Mouse (Mus musculus) embryo, embryonic 10.5 days (tissue): ENCODE measurements around the gene Dhrs11.
"Not testable (repeated sequence)": the region's sequence is repeated elsewhere in the genome, so short reads cannot be mapped to it uniquely, and the experiment has no call there.

Source experiments
- DNase-seq: peaks from one replicate; pipeline ENCODE4 v3.0.0-alpha.2; 2015; ENCODE audit warnings: low spot score

Dhrs11 gene

DNA sequence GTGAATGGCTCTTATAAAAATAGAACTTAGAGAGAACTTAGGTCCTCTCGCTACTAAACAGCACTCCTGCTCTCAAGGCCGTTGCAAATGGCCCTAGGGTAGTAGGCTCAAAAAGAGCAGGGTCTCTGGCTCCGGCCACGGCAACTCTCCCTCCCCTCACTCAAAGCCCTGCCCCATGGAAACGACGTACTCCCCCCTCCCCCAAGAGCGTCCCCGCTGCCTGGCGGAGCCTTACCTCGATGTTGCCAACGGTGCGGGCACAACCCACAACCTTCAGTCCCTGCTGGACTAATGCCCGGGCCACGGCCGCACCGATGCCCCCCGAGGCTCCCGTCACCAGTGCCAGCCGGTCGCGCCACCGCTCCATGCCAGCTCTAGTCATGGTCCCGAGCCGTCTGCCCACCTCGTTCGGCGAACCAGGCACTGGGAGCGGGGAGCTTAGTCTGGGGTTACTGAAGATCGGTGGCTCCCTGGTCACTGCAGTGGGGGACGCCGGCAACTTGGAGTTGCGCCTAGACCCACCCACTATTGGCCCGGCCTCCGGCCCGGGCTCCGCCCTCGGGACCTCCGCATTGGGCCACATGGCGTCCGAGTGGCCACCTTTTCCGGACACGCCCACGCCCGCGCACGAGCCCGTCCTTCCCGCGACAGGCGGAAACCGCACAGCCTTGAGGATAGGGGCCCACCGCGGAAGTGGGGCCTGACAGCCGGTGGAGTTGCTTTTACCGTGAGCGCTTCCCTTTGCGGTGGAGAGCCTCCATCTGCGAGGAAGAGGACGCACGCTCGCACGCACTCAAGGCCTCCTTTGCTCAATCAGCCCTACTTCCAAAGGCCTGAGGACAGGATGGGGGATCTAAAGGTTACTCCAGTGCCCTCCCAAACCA, at the start of gene Dhrs11:
Gene Dhrs11 (minus strand): TSS at position 479 of the 884 bp plus-strand sequence.
- peak; percentile 87 for DNase-seq

DNA sequence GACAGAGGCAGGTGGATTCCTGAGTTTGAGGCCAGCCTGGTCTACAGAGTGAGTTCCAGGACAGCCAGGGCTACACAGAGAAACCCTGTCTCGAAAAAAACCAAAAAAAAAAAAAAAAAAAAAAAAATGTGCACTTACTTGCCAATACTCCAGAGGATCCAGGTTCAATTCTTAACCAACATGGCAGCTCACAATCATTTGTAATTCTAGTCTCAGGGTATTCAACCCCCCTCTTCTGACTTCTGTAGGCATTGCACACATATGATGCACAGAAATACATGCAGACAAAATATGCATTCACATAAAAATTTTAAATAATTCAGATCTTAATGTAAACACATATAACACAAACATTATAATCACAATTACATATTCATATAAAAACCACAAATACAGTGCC, 47.2 kb upstream of the Dhrs11 start:
- DNase-seq, result not testable (repeated sequence)

DNA sequence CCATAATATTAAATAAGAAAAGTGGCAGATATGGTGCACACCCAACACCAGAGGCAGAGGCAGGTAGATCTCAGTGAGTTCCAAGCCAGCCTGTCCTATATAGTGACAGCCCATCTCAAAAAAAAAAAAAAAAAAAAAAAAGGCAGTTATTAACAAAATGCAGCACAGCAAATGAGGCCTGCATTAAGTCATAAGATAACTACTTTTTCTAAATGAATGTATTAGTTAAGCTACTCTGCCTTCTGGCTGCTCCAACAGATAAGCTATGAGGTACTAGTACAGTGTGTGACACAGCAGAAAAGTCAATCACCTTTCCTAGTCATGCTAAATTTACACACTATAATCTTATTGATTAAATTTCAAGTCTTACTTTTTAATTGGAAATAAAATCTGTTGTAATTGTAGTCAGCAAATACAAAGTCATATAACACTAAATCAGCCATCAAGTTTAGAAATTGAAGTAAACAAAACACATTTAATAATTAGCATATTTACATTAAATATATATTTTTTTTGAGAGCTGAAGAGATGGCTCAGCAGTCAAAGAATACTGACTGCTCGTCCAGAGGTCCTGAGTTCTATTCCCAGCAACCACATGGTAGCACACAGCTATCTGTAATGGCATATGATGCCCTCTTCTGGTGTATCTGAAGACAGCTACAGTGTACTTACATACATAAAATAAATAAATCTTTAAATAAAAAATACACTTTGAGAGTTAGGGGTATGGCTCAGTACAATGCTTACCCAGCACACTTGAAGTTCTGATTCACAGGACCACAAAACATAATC, 44.4 kb upstream of the Dhrs11 start:
- no peak for DNase-seq

DNA sequence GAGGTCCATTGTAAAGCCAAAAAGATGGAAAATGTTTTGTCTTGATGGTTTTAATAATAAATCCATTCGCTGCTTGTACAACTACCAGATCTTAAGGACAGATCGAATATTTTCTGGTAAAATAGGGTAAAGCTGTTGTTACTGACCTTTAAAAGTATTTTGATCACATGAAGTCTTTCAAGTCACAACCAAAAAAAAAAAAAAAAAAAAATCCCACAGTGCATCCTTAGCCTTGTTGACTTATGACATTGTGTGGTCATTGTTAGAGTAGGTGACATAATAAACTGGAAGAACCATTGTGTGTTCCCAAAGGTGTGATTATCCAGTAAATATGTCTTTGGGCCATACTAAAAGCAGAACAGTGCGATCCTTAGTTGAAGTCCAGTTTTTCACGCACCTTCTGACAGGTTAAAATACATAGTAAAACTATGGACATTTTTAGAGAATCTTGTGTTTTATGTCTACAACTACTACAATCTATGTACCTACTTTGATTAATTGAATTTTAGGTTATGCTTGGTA, 42.8 kb upstream of the Dhrs11 start:
- no peak for DNase-seq

DNA sequence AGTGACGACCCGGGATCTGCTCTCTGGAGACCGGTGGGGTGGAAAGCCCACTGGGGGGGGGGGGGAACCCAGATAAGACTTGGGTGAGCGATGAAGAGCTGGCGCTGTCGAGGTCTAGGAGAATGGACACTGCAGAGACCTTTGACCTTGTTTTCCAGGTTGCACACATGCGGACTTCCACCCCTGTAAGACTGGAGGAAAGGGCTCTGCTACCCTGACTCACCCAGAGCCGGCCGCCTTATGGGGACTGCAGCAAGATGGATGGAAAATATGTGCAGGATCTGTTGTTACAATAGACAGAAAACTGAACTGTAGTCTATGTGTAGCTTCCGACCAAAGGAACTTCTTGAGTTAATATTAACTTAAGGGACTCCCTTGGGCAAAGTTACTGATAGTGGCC, 42.3 kb upstream of the Dhrs11 start:
- DNase-seq, result peak; percentile 75

DNA sequence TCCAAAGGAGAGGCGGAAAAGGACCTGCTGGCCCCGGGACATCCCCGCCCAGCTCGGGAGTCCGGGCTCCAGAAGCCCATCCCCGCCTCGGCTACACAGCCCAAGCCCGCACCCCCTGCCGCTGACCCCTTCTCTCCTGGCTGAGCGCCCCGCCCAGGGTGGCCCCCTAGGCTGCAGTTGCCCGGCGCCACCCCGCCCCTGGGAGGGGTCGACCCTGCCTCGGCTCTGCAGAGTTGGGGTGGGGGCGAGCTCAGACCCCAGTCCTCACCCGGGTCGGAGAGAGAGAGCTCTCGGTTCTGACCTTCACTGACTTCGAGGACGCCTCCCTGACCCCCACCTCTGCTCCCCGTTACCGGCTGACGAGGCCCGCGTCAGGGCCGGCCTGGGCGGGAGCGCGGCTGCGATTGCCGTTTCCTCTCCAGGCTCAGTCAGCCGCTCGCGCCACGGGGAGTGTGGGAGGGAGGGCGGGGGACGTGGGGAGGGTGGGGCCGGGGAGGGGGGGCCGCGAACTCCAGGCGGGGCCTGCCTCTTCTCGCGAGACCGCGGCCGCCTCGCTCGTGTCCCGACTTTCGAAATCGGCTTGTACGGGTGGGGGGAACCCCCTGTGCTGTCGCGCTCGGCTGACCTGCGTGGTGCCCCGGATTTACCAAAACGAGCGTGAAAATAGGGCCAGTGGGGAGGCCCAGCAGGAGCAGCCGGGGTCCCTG, 41.7 kb upstream of the Dhrs11 start, which contains the start of gene Ggnbp2:
Gene Ggnbp2 (minus strand): TSS at position 481 of the 707 bp plus-strand sequence.
- DNase-seq, result peak; percentile 90

DNA sequence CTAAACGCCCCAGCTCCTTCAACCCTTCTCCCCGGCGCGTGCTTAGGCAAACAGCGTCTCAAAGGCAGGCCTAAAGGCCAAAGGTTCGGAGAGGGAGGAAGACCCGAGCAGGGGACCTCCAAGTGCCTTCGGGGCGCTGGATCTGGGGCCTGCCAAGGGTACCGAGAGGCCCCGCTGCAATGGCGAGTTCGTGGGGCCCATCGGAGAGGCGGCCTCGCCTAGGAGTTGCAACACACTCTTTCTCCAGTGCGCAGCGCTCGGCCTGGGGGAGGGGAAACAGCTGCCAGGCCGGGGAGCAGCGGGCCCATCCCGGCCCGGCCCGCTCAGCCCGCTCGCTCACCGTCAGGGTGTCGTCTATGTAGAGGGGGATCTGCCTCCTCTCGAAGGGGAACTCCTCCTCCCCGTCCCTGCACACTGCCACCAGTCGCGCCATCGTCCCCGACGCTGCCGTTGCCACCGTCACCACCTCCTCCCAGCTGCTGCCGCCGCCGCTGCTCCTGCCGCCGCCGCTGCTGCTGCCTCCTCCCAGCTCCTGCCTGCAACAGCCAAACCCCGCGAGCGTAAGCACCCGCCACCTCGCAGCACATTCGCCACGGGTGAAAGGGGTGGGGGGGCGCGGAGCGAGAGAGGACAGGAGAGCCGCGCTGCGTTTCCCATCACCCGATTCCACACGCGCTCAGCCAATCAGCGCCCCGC, 40.9 kb upstream of the Dhrs11 start:
- DNase-seq, result peak; percentile 96

DNA sequence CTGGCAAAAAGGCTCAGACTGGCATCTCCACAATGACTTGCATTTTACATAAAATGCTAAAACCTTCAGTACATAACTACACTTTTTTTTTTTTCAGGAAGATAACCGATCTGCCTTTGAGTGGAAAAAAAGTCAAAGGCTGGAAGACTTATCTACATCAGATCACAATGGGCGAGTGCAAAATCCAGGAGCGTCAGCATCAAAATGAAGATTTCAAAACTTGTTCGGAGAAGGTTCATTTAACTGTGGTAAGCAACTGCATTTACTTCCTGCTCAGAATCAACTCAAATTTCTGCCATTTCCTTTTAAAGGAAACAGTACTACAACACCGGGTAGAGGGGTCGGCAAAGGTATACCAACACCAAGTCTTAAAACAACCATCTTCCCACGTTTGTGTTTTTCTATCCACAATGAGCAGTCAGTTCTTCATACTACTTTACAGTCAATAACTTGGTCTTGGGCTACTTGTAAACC, 40.0 kb upstream of the Dhrs11 start:
- peak; percentile 26 for DNase-seq

DNA sequence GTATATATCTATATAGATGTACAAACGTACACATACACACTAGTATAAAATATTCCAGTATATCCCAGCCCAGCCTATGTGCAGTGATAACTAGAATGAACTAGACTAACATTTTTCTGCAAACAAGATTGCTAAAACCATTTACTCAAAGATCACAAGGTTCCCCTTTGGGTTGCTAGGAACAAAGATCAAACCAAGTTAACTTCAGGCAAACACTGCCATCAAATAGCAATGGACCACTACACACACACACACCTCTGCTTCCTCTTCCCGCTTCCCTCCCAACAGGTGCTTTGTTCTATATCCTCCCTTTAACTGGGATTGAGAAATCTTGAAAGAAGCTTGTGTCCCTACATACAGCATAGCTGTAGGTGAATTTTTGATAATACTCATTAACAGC, 38.8 kb upstream of the Dhrs11 start:
- no peak for DNase-seq

DNA sequence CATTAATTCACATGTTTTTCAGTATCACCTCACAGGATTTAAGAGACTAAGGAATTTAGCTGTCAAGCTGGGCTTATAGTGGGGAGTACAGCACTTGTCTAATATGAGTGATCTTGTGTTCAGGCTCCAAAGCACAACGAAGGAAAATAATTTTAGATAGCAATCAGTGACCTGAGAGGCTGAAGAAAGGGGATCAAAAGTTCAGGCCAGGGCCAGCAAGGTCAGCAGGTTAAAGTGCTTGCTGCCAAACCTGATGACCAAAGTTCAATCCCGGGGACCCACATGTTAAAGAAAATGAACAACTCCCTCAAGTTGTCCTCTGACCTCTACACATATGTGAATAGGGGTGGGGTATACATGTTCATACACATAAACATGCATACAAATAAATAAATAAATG, 36.5 kb upstream of the Dhrs11 start:
- DNase-seq, result no peak

DNA sequence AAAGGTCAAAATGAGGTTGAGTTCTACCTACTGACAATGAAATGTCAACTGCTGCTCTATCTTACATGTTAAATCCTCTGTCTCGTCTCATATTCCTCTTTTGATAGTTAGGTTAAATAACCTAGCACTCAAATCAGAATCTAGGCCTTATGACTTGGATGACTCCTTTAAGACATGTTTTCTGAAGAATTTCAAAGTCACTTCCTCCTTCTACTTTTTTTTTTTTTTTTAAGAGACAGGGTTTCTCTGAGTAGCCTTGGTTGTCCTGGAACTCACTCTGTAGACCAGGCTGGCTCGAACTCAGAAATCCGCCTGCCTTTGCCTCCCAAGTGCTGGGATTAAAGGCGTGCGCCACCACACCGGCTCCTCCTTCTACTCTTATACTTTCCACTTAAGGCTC, 26.5 kb upstream of the Dhrs11 start:
- no peak for DNase-seq

DNA sequence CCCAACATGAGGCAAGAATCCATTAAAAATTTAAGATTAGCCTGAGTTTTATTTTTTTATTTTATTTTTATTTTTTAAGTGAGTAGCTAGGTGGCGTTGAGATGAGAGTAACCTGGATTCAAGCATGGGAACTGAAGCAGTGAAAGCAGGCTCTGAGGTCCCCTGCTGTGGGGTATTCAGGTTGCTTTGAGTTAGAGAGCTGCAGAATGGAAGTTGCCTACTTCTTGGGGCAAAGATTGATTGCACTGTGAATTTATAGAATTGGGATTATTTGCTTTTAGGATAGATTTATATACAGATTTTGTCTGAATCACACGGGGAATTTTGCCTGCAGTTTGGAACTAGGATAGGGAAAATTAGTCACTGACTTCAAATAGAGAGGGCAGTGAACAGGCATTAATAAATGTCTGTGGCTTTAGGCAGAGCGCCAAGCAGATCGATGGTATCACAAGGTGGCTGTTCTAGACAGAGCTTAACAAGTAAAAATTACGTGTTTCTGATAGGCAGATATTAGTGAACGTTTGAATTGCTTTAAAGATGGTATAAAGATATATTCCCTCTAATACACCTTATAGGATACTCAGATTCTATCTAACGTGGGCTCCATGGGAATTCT, 18.8 kb upstream of the Dhrs11 start:
- DNase-seq, result no peak

DNA sequence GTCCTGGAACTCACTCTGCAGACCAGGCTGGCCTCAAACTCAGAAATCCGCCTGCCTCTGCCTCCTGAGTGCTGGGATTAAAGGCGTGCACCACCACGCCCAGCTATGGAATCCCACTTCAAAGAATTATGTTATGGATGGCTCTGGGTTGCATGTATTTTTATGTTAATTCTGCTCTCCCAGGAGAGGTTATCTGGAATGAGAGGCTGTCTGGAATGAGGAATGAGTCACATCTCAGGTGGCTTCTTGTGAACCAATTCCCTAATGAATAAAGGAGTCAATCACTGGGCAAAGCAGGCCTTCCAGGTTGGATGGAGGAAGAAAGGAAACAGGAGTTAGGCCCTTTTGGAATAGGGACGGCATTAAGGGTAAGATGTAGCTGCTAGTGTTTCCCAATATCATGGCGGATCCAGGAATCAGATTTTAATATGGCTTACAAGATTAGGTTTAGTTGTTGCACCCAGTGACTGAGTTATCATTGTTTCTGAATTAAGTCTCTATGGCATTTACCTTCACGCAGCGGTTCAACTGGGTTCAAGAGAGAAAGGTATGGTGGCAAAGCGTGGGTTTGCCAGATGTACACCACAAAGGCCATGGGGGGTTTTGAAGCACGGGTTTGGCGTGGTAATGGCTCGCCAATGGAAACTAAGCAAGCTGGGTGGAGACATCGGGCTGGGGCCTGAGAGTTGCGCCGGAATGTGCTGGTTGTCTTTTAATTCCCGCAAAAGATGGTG, 18.1 kb upstream of the Dhrs11 start:
- no peak for DNase-seq

DNA sequence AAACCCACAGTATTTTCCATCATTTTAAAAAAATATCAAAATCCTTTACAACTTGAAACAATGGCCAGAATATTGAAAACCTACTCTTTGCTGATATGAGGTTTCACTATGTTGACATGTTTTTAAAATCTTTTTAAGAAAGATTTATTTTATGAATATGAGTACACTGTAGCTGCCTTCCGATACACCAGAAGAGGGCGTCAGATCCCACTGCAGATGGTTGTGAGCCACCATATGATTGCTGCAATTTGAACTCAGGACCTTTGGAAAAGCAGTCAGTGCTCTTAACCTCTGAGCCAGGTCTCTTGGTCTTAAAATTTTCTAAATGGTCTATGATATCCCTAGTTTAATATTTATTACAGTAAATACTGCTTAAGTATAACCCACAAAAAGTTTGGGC, 10.5 kb upstream of the Dhrs11 start:
- no peak for DNase-seq

DNA sequence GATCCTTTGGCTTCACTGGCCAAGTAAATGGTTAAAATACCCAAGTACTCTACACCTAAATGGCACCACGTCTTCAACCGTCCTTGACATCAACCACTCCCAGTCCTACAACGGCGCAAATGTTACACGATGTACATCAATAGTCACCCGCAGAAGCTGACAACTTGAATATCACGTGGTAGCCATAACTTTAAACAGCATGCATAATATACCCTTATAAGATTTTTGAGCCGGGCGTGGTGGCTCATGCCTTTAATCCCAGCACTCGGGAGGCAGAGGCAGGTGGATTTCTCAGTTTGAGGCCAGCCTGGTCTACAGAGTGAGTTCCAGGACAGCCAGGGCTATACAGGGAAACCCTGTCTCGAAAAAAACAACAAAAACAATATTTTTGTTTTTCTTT, 701 bp upstream of the Dhrs11 start:
- DNase-seq, result not testable (repeated sequence)

DNA sequence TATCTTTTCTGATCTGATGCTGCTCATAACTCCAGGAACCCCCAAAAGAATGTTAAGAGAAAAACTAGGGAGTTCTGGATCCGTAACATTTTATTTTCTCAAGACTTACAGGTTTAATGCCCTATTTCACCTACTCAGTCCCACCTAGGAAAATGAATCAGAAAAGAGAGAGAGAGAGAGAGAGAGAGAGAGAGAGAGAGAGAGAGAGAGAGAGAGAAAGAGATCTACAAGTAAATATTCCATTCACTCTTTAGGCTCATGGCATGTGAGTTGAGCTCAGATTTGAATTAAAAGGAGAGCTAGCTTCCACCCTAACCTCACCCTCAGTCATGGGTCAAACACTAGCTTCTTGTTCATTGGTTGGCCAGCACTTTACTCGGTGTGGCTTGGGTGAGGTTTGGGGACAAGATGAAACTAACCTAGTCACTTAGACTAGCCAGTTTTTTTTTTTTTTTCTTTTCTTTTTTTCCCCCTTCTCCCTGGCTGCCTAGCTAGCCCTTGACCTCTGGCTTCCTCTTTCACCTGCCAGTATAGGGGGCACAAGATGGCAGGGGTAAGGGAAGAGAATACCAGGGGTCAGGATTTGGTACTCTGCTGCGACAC, 792 bp downstream of the Dhrs11 start:
- DNase-seq, result no peak

DNA sequence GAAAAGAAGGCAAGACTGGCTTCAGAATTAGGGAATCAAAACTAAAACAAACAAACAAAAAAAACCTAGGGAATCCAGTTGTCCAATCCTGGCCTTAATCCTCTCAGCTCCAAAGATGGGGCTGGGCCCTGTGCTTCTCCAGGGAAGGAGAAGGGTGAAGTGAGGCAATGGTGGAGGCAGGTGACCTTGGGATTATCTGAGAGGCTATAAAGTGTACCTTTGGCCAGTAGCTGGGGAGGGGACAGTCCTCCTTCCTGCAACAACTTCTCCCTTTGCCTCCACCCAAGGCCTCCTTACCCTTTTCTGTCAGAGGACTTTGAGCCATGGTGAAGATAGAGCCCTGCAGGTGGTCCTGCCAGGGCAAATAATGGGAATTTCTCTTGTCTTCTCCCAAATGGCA, 1.3 kb downstream of the Dhrs11 start:
- no peak for DNase-seq

DNA sequence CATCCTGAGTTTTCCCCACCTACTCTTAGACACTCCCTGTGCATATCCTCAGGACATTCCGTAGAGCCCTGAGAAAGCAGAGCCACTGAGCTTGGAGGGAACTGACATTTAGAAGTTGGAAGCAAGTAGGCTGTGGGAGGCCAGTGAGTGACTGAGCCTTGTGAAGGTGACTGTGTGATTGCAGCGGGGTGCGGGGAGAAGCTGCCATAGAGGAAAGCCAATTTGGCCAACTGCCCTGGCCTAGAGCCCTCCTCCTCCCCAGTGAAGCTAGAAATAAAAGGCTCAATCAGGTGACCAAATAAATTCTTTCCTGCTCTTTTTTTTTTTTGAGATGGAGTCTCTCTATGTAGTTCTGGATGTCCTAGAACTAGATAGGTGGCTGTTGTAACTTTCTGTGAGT, 2.6 kb downstream of the Dhrs11 start:
- no peak for DNase-seq

DNA sequence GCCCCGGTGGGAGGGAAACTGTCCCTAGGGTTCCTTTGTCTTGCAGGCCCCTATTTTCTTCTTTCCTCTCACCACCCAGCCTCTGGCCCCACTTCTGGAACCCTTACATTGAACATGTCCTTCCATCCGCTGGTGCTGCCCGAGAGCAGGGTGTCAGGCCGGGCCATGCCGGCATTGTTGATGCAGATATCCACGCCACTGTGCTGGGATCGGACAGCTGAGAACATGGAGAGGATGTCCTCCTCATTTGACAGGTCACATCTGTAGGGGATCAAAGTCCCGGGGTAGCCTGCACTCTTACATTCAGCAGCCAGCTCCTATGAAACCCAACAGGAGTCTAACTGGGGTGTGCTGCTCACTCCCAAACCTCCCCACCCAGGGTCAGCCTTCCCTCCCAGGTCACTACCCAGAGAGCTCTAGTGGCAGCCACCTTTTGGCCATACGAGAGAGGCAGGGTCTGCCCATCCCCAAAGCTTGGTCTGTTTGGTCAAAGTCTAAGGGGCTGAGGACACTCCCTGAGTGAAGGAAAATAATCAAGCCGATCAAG, 3.5 kb downstream of the Dhrs11 start:
- DNase-seq, result no peak

DNA sequence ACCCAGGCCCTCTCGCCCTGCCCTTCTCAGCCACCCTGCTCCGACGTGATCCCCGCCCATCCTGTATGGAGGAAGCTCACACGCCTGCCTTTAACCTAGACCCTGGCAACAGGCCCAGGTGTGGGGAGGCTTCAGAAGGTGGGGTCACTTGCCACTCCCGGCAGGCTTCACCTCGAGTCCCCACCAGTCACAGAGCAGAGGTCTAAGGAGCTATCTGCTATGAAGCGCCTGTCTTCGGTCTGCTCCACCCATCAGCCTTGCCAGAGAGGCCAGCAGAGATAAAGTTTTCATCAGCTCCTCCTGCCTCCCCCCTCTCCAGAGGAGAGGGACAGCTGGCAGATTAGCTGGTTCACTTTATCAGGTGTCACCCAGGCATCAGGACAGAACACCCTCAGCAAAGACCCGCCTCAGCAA, 5.3 kb downstream of the Dhrs11 start:
- DNase-seq, result no peak
